Mouse (Mus musculus): ENCODE results near the gene Tango6. TPM values are rescaled to one million over a fixed set of nuclear protein-coding genes. Genes with fewer than 3 reads are reported as not detected.

The Tango6 gene
- 7.3 TPM for polyA plus RNA-seq (2012; fragmentation: generic; extraction: Trizol)
- long read RNA-seq, experiment 1, full-length matches to known transcripts = 2 of 5 reads
- long read RNA-seq, experiment 1, partial matches to known transcripts = 0 of 5 reads
- long read RNA-seq, experiment 1, other reads (novel, unspliced or antisense) = 3 of 5 reads
- long read RNA-seq, experiment 2, full-length matches to known transcripts = 96 of 116 reads
- long read RNA-seq, experiment 2, partial matches to known transcripts = 6 of 116 reads
- long read RNA-seq, experiment 2, other reads (novel, unspliced or antisense) = 14 of 116 reads

- peak within 1 kb of the TSS; percentile 79 for H3K4me3 ChIP-seq (ENCODE audit: insufficient read depth, poor library complexity, severe bottlenecking)
- no peaks in the 10 kb centered on the region for H3K79me3 ChIP-seq (ENCODE audit: low read depth)
- no peaks in the 10 kb centered on the region for H3K36me3 ChIP-seq (ENCODE audit: control insufficient read depth, insufficient read depth)
- H3ac ChIP-seq (ENCODE audit: control insufficient read depth, insufficient read length, low read depth) = peak within 1 kb of the TSS; percentile 90
- peaks cover 10% of the 10 kb centered on the region for H3K79me2 ChIP-seq (ENCODE audit: control insufficient read depth, insufficient read depth)
- peak; percentile 45 for TF ChIP-seq CTCF (IDR thresholded peaks at IDR 0.05; ENCODE audit: control insufficient read depth, insufficient read depth, insufficient read length)
- no peak for TF ChIP-seq MYOD1 (IDR thresholded peaks at IDR 0.05; ENCODE audit: control insufficient read depth, insufficient read length, low read depth)
- TF ChIP-seq MYOG (IDR thresholded peaks at IDR 0.05; ENCODE audit: control insufficient read depth, extremely low read depth, insufficient read length) = no peak
- no peaks in the 10 kb centered on the region for H3K27me3 ChIP-seq (ENCODE audit: control insufficient read depth, insufficient read depth, insufficient read length)
Observed at GRCm38 (mm10) chr8:106682971-106683668, at the start of gene Tango6. TSS of gene Tango6 (plus strand) at chr8:106683068.

GRCm38 (mm10) chr8:106633361-106634158 lies 49.3 kb upstream of the Tango6 start:
- TF ChIP-seq CTCF (IDR thresholded peaks at IDR 0.05; ENCODE audit: control insufficient read depth, insufficient read depth, insufficient read length) = no peak
- TF ChIP-seq MYOG (IDR thresholded peaks at IDR 0.05; ENCODE audit: control insufficient read depth, extremely low read depth, insufficient read length) = no peak
- no peak for TF ChIP-seq USF1 (IDR thresholded peaks at IDR 0.05; ENCODE audit: low read depth)
- no peak for TF ChIP-seq CEBPB (IDR thresholded peaks at IDR 0.05; ENCODE audit: low read depth)
- TF ChIP-seq MYOD1 (IDR thresholded peaks at IDR 0.05; ENCODE audit: control insufficient read depth, insufficient read length, low read depth) = no peak
- TF ChIP-seq FOSL1 (IDR thresholded peaks at IDR 0.05; ENCODE audit: insufficient read depth, low read length, poor library complexity, severe bottlenecking) = no peak
- no peak for TF ChIP-seq MAX (IDR thresholded peaks at IDR 0.05)
- no peaks in the 10 kb centered on the region for H3K36me3 ChIP-seq (ENCODE audit: control insufficient read depth, insufficient read depth)
- no peaks in the 10 kb centered on the region for H3K79me2 ChIP-seq (ENCODE audit: control insufficient read depth, insufficient read depth)
- no peak overlapping the region for H3ac ChIP-seq (ENCODE audit: control insufficient read depth, insufficient read length, low read depth)
- no peaks in the 10 kb centered on the region for H3K79me3 ChIP-seq (ENCODE audit: low read depth)
- no peaks in the 10 kb centered on the region for H3K27me3 ChIP-seq (ENCODE audit: control insufficient read depth, insufficient read depth, insufficient read length)
- H3K4me3 ChIP-seq (ENCODE audit: insufficient read depth, poor library complexity, severe bottlenecking) = no peak overlapping the region

GRCm38 (mm10) chr8:106635284-106635683 lies 47.6 kb upstream of the Tango6 start:
- no peaks in the 10 kb centered on the region for H3K79me3 ChIP-seq (ENCODE audit: low read depth)
- H3K36me3 ChIP-seq (ENCODE audit: control insufficient read depth, insufficient read depth) = no peaks in the 10 kb centered on the region
- no peaks in the 10 kb centered on the region for H3K27me3 ChIP-seq (ENCODE audit: control insufficient read depth, insufficient read depth, insufficient read length)
- no peak overlapping the region for H3ac ChIP-seq (ENCODE audit: control insufficient read depth, insufficient read length, low read depth)
- no peaks in the 10 kb centered on the region for H3K79me2 ChIP-seq (ENCODE audit: control insufficient read depth, insufficient read depth)
- H3K4me3 ChIP-seq (ENCODE audit: insufficient read depth, poor library complexity, severe bottlenecking) = no peak overlapping the region
- no peak for TF ChIP-seq MAX (IDR thresholded peaks at IDR 0.05)
- no peak for TF ChIP-seq CEBPB (IDR thresholded peaks at IDR 0.05; ENCODE audit: low read depth)
- no peak for TF ChIP-seq USF1 (IDR thresholded peaks at IDR 0.05; ENCODE audit: low read depth)
- no peak for TF ChIP-seq CTCF (IDR thresholded peaks at IDR 0.05; ENCODE audit: control insufficient read depth, insufficient read depth, insufficient read length)
- TF ChIP-seq MYOG (IDR thresholded peaks at IDR 0.05; ENCODE audit: control insufficient read depth, extremely low read depth, insufficient read length) = no peak
- no peak for TF ChIP-seq MYOD1 (IDR thresholded peaks at IDR 0.05; ENCODE audit: control insufficient read depth, insufficient read length, low read depth)
- no peak for TF ChIP-seq FOSL1 (IDR thresholded peaks at IDR 0.05; ENCODE audit: insufficient read depth, low read length, poor library complexity, severe bottlenecking)

GRCm38 (mm10) chr8:106637446-106637845 lies 45.4 kb upstream of the Tango6 start:
- Histone ChIP-seq H3K4me3 (ENCODE audit: insufficient read depth, poor library complexity, severe bottlenecking) (no peak overlapping the region), H3K27me3 (ENCODE audit: control insufficient read depth, insufficient read depth, insufficient read length) (no peaks in the 10 kb centered on the region), H3K79me2 (ENCODE audit: control insufficient read depth, insufficient read depth) (no peaks in the 10 kb centered on the region), H3K36me3 (ENCODE audit: control insufficient read depth, insufficient read depth) (no peaks in the 10 kb centered on the region), H3ac (ENCODE audit: control insufficient read depth, insufficient read length, low read depth) (no peak overlapping the region), H3K79me3 (ENCODE audit: low read depth) (no peaks in the 10 kb centered on the region)
- TF ChIP-seq CEBPB (IDR thresholded peaks at IDR 0.05; ENCODE audit: low read depth) = no peak
- TF ChIP-seq USF1 (IDR thresholded peaks at IDR 0.05; ENCODE audit: low read depth) = no peak
- TF ChIP-seq FOSL1 (IDR thresholded peaks at IDR 0.05; ENCODE audit: insufficient read depth, low read length, poor library complexity, severe bottlenecking) = no peak
- no peak for TF ChIP-seq MAX (IDR thresholded peaks at IDR 0.05)
- no peak for TF ChIP-seq MYOD1 (IDR thresholded peaks at IDR 0.05; ENCODE audit: control insufficient read depth, insufficient read length, low read depth)
- TF ChIP-seq CTCF (IDR thresholded peaks at IDR 0.05; ENCODE audit: control insufficient read depth, insufficient read depth, insufficient read length) = no peak
- no peak for TF ChIP-seq MYOG (IDR thresholded peaks at IDR 0.05; ENCODE audit: control insufficient read depth, extremely low read depth, insufficient read length)

GRCm38 (mm10) chr8:106638768-106639295 lies 44.0 kb upstream of the Tango6 start:
- TF ChIP-seq FOSL1 (IDR thresholded peaks at IDR 0.05; ENCODE audit: insufficient read depth, low read length, poor library complexity, severe bottlenecking) = no peak
- TF ChIP-seq USF1 (IDR thresholded peaks at IDR 0.05; ENCODE audit: low read depth) = no peak
- no peak for TF ChIP-seq MYOD1 (IDR thresholded peaks at IDR 0.05; ENCODE audit: control insufficient read depth, insufficient read length, low read depth)
- no peak for TF ChIP-seq CEBPB (IDR thresholded peaks at IDR 0.05; ENCODE audit: low read depth)
- no peak for TF ChIP-seq MAX (IDR thresholded peaks at IDR 0.05)
- TF ChIP-seq CTCF (IDR thresholded peaks at IDR 0.05; ENCODE audit: control insufficient read depth, insufficient read depth, insufficient read length) = no peak
- TF ChIP-seq MYOG (IDR thresholded peaks at IDR 0.05; ENCODE audit: control insufficient read depth, extremely low read depth, insufficient read length) = no peak
- no peaks in the 10 kb centered on the region for H3K79me3 ChIP-seq (ENCODE audit: low read depth)
- H3K79me2 ChIP-seq (ENCODE audit: control insufficient read depth, insufficient read depth) = no peaks in the 10 kb centered on the region

More at GRCm38 (mm10) chr8:106638768-106639295, 44.0 kb upstream of the Tango6 start:
- H3K27me3 ChIP-seq (ENCODE audit: control insufficient read depth, insufficient read depth, insufficient read length) = no peaks in the 10 kb centered on the region
- H3ac ChIP-seq (ENCODE audit: control insufficient read depth, insufficient read length, low read depth) = no peak overlapping the region
- H3K4me3 ChIP-seq (ENCODE audit: insufficient read depth, poor library complexity, severe bottlenecking) = no peak overlapping the region
- no peaks in the 10 kb centered on the region for H3K36me3 ChIP-seq (ENCODE audit: control insufficient read depth, insufficient read depth)

All from C2C12 (cell line).